Mouse (Mus musculus): ENCODE results near the gene St7. TPM values are rescaled to one million over a fixed set of nuclear protein-coding genes. Genes with fewer than 3 reads are reported as not detected.

St7 gene
- polyA plus RNA-seq, 1 experiment, result 8.9 TPM

GRCm38 (mm10) chr6:17797271-17797713 is 104.6 kb downstream of the St7 start:
- DNase-seq (ENCODE audit: low read depth, low spot score), result no peak

GRCm38 (mm10) chr6:17800694-17801093 is 108.0 kb downstream of the St7 start:
- DNase-seq (ENCODE audit: low read depth, low spot score), result no peak
- 87% methylated on average over 5 of the region's 5 CpGs for WGBS

More at GRCm38 (mm10) chr6:17797271-17797713, 104.6 kb downstream of the St7 start:
- WGBS, result 94% methylated on average over 5 of the region's 5 CpGs

DNA sequence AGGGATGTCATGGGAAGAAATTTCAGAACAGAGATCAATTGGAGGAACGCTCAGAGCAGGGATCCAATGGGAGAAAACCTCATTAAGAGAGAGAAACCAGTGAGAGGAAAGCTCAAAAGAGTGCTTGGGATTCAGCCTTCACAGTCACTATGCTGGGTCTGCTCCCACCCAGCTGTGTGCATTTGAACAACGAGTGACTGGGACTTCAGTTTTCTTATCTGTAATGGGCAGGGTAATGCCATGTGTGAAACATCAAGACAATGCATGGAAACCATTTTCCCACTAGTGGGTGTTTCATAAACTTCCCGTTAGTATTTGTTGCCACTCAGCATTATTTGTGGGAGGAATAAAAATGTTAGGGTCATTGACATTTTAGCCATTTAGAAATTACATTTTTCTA is 111.7 kb downstream of the St7 start:
- DNase-seq (ENCODE audit: low read depth, low spot score), result no peak
- WGBS, result 79% methylated on average over 3 of the region's 3 CpGs

DNA sequence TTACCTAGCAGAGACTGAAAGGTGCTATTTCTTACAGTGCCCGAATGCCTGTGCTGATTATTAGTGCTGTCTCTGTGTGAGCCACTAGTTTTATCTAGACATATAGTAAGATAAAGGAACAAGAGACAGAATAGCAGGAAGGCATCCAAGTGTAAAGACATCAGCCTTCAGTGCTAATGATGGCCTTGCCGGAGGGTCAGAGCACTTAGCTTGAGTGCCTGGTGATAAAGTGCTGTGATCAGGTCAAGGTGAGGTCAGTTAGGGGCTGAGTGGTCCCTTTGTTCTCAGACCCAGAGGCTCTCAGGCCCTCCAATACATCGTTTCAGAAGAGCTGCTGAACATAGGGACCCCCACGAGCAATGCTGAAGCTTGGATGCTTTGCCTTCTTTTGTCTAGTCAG is 113.8 kb downstream of the St7 start:
- no peak for DNase-seq (ENCODE audit: low read depth, low spot score)
- WGBS, result 65% methylated on average over 4 of the region's 4 CpGs

GRCm38 (mm10) chr6:17811063-17811462 is 118.3 kb downstream of the St7 start:
- WGBS, result 30% methylated on average over 2 of the region's 2 CpGs

DNA sequence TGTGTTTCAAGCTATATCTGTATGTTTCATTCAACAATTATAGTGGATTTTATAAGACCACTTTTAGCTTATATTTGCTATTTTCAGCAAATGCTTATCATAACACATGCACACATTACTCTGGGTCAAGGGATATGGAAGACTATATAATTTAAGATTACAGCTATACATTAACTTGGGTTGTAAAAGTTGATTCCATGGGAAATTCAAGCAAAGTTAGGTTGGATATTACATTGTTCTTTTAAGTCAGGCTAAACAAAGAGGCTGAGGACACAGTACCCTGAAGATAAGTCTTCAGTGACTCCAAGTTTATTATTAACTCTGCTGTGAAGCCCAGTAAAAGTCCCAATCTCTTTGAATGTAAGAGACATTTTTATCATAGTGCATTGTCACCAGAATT is 118.8 kb downstream of the St7 start:
- no peak for DNase-seq (ENCODE audit: low read depth, low spot score)

More at GRCm38 (mm10) chr6:17811063-17811462, 118.3 kb downstream of the St7 start:
- no peak for DNase-seq (ENCODE audit: low read depth, low spot score)

GRCm38 (mm10) chr6:17814074-17814649 is 121.4 kb downstream of the St7 start:
- WGBS, result 48% methylated on average over 2 of the region's 2 CpGs
- DNase-seq (ENCODE audit: low read depth, low spot score), result no peak

DNA sequence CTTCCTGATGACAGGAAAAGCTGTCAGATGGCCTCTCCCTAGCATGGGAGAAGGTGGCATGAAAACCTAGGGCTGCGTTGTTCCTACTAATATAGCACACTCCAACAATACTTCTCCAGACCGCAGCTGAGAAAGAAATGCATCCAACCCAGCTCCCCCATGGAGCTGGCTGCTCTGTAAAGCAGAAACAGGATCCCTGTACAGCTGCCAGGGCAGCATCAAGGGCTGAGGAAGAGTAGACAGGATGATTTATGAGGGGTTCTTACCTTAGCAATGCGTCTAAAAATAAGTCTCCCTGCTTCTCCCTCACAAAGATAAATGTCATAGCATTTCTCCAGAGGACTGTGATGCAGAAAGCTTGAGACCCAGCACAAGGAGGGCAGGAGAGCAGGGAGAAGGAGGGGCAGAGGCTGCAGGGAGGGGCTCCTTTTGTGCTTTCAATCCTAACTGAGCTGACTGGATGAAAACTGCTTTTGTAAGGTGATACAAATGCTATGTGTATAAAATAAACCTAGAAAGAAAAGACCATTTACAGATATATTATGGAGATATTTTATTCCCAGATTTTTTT is 124.2 kb downstream of the St7 start:
- no peak for DNase-seq (ENCODE audit: low read depth, low spot score)
- 38% methylated on average over 3 of the region's 3 CpGs for WGBS

DNA sequence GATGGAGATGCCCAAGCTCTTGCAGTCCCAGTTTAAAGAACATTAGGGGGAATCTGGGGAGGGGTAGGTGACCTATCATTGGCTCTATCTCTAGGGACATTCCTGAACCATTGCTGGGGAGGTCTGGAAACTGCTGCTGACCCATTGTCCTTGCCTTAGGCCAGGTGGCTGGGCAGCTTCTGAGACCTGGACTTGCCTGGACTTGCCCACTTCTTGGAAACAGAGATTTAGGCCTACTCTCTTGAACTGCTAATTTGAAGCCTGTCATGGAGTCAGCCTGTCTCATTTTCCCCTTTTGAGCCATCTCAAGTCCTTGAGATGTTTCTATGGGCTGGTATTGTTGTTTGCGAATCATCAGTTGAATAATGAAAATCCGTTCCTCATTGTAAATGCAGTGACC is 130.9 kb downstream of the St7 start:
- WGBS, result 99% methylated on average over 2 of the region's 2 CpGs
- no peak for DNase-seq (ENCODE audit: low read depth, low spot score)

GRCm38 (mm10) chr6:17824735-17825134 is 132.0 kb downstream of the St7 start:
- DNase-seq (ENCODE audit: low read depth, low spot score), result no peak
- WGBS, result 94% methylated on average over 1 of the region's 1 CpGs

- DNase-seq (ENCODE audit: low read depth, low spot score), result no peak
- 72% methylated on average over 4 of the region's 4 CpGs for WGBS
Observed at GRCm38 (mm10) chr6:17828382-17828781, 135.6 kb downstream of the St7 start.

- no peak for DNase-seq (ENCODE audit: low read depth, low spot score)
- 91% methylated on average over 1 of the region's 1 CpGs for WGBS
Observed at GRCm38 (mm10) chr6:17829981-17830380, 137.2 kb downstream of the St7 start.

DNA sequence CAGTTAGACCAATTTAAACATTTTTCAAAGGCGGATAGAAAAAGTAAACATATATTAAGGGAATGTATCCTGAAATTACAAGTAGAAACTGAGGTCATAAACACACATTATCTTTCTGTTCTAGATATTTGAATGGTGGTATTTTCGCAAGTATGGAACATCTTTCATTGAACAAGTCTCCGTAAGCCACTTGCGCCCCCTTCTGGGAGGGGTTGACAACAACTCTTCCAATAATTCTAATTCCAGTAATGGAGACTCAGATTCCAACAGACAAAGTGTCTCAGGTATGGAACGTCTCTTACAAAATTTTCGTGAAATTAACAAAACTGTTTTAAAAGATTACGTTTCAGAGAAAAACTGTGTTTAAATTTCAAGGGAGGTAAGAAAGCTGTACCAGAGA is 141.8 kb downstream of the St7 start:
- 36% methylated on average over 7 of the region's 7 CpGs for WGBS
- peak; percentile 50 for DNase-seq (ENCODE audit: low read depth, low spot score)

DNA sequence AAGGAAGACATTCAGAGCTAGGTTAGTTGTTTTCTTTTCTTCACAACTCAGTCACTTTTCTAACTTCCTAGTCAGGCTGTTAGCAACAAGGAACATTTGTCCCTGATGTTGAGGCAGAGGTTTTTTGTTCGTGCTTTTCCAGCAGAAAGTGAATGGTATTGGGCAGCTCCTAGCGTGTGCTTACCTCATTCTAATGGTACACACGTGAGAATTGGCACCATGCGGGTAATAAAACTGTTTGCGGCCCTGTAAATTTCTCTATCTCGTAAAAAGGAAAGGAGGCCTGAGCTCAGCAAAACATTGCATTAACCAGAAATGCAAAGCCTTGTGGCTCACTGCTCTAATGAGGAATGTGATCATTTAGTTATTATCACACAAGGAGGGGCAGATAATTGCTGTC is 143.0 kb downstream of the St7 start:
- 31% methylated on average over 6 of the region's 6 CpGs for WGBS
- DNase-seq (ENCODE audit: low read depth, low spot score), result no peak

DNA sequence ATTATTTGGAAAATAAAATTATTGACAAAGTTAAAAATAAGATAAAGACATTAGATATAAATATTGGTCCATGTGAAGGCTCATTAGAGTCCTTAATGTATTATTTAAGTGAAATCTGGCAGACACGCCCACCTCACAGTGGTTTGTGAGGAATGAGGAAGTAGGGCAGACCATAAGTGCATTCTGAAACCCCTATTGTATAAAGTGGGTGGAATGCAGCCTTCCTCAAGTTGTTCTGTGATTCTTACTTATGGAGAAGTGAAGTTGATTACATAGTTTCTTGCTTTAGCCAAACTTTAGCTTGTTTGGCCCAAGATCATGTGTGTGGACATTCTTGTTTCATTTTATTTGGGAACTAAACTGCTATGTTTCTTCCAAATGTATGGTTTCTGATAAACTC is 144.9 kb downstream of the St7 start:
- no peak for DNase-seq (ENCODE audit: low read depth, low spot score)
- 71% methylated on average over 1 of the region's 1 CpGs for WGBS

DNA sequence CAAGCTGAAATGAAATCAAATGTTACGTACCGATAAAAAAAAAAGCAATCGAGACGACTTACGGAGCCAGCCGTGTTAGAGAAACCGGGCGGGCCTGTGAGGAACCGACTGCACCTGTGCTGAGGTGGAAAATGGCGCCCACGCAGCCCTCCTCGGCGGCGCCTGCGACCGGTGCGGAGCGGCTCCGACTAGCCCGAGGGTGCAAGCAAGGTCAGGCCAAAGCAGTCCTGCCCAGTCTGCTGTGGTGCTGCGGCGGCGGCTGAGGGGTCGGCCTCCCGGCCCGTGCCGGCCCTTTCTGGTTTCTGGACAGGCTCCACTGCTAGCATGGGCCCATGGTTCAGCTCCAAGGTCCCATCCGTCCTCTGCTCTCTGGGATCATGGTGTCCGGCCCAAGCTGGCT is 147.7 kb downstream of the St7 start:
- DNase-seq (ENCODE audit: low read depth, low spot score), result no peak
- WGBS, result 90% methylated on average over 29 of the region's 29 CpGs

DNA sequence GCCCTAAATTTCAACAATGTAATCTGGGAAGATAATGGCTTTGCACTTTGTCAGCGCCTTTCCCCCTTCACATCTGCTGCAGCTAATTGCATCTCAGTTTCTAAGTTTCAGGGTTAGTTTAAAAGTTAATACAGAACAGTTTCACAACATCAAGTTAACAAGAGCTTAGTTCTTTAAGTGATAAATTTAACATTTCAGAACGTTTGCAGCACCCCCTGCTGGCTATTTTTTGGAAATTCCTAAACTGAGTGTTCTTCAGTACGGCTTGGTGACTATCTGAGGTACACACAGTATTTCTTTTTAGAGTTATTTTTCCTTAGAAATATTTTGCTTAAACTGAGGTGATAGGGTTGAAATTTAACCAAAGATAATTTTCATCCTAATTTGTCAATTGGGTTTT is 150.0 kb downstream of the St7 start:
- DNase-seq (ENCODE audit: low read depth, low spot score), result no peak
- 25% methylated on average over 3 of the region's 3 CpGs for WGBS

GRCm38 (mm10) chr6:17851316-17851715 is 158.6 kb downstream of the St7 start:
- 39% methylated on average over 2 of the region's 2 CpGs for WGBS
- no peak for DNase-seq (ENCODE audit: low read depth, low spot score)

DNA sequence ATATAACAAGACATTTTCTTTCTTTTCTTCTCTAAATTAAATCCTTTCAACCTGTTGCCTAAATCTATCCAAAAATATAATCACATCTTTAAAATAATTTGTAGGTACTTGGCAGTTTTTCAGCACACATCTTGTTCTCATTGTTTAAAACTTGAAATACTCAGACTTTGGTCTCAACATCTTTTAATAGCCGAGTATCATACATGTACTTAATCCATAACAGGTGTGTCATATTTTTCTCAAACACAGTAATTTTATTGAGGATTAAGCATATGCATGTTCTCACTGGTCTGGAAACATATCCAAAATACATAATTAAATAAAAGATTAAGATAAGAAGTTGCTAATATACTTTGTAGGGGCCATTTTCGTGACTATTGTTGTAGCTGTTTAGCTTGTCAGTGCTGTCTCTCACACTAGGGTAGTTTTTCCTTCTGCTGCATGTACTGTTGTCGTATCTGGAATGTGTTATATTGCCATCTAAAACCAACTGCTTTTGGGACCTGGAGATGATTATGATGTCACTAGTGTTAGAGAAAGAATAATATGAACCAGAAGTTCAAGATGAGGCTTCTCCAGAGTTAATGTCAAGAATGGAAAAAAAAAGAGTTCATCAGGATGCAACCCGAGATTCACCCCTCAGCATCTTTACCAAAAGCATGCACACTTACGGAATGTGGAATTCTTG is 161.0 kb downstream of the St7 start:
- no peak for DNase-seq (ENCODE audit: low read depth, low spot score)
- WGBS, result 82% methylated on average over 5 of the region's 5 CpGs

DNA sequence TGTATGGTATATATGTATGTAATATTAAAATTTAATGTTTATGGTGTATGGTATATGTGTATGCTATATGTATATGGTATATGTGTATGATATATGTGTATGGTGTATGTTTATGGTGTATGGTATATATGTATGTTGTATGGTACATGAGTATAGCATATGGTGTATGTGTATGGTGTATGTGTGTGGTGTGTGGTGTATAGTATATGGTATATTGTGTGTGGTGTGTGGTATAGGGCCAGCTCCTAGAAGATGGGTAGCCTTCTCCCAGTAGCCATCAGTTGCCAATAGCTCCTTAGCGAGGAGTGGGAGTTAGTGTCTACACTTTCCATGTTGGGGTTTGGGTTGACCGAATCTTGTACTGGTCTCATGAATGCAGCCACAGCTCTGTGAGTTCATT is 162.9 kb downstream of the St7 start:
- WGBS, result 97% methylated on average over 2 of the region's 2 CpGs
- DNase-seq (ENCODE audit: low read depth, low spot score), result no peak

- WGBS, result 76% methylated on average over 1 of the region's 1 CpGs
- no peak for DNase-seq (ENCODE audit: low read depth, low spot score)
Observed at GRCm38 (mm10) chr6:17859564-17859963, 166.8 kb downstream of the St7 start.

Measured in large intestine, adult 2 months (tissue).